Mouse (Mus musculus) layer of hippocampus, postnatal 25 days (tissue): ENCODE data around the gene Rprd1b. TPM values are rescaled to one million over a fixed set of nuclear protein-coding genes. Genes with fewer than 3 reads are reported as not detected.
A peak's percentile ranks its signal among the peaks of the same experiment; 100 is the strongest.

Experiments
- DNase-seq, 2 experiments: peaks; one replicate each; pipeline ENCODE4 v3.0.0; 2022; ENCODE audit warnings: mixed read lengths in 2 of 2, low spot score in 1 of 2; ENCODE audit errors: extremely low spot score in 1 of 2
- total RNA-seq, 2 experiments: library from RNA; stranded (reverse); gene quantifications; 2 replicates each; pipeline ENCODE4 v1.2.3; 2021

Rprd1b gene
- total RNA-seq = 10 to 100 TPM; 40.6 to 45.5 TPM

GRCm38 (mm10) chr2:158028354-158028863 lies at the start of gene Rprd1b, which contains the start of gene Tti1:
Rprd1b (plus strand) TSS chr2:158028497.
Tti1 (minus strand) TSS chr2:158028433.
- peak; percentile 89 to 94 for DNase-seq

- no peak for DNase-seq
Observed at GRCm38 (mm10) chr2:157979241-157979640, 49.1 kb upstream of the Rprd1b start.

GRCm38 (mm10) chr2:157982727-157983126 lies 45.6 kb upstream of the Rprd1b start:
- no peak for DNase-seq

- no peak for DNase-seq
Observed at GRCm38 (mm10) chr2:157983276-157983675, 45.0 kb upstream of the Rprd1b start.

GRCm38 (mm10) chr2:157985611-157986010 lies 42.7 kb upstream of the Rprd1b start:
- no peak for DNase-seq

- no peak for DNase-seq
Observed at GRCm38 (mm10) chr2:157986235-157986634, 42.1 kb upstream of the Rprd1b start.

GRCm38 (mm10) chr2:157988416-157989190 lies 39.7 kb upstream of the Rprd1b start:
- no peak for DNase-seq

GRCm38 (mm10) chr2:157989946-157990345 lies 38.4 kb upstream of the Rprd1b start:
- no peak for DNase-seq

GRCm38 (mm10) chr2:157991026-157991425 lies 37.3 kb upstream of the Rprd1b start:
- no peak for DNase-seq

- DNase-seq = no peak
Observed at GRCm38 (mm10) chr2:157992501-157992900, 35.8 kb upstream of the Rprd1b start.

- no peak for DNase-seq
Observed at GRCm38 (mm10) chr2:157998817-157999216, 29.5 kb upstream of the Rprd1b start.

- no peak for DNase-seq
Observed at GRCm38 (mm10) chr2:158004620-158005019, 23.7 kb upstream of the Rprd1b start.

- DNase-seq = no peak
Observed at GRCm38 (mm10) chr2:158005641-158006040, 22.7 kb upstream of the Rprd1b start.

GRCm38 (mm10) chr2:158009373-158009772 lies 18.9 kb upstream of the Rprd1b start:
- DNase-seq = no peak

- no peak for DNase-seq
Observed at GRCm38 (mm10) chr2:158012608-158013007, 15.7 kb upstream of the Rprd1b start.

GRCm38 (mm10) chr2:158017330-158017729 lies 11.0 kb upstream of the Rprd1b start:
- no peak for DNase-seq

- no peak for DNase-seq
Observed at GRCm38 (mm10) chr2:158027855-158028353, 393 bp upstream of the Rprd1b start.

GRCm38 (mm10) chr2:158030007-158030406 lies 1.7 kb downstream of the Rprd1b start:
- DNase-seq = no peak

- no peak for DNase-seq
Observed at GRCm38 (mm10) chr2:158035813-158036212, 7.5 kb downstream of the Rprd1b start.

- no peak for DNase-seq
Observed at GRCm38 (mm10) chr2:158036408-158036807, 8.1 kb downstream of the Rprd1b start.

- DNase-seq = no peak
Observed at GRCm38 (mm10) chr2:158036953-158037352, 8.7 kb downstream of the Rprd1b start.

GRCm38 (mm10) chr2:158037571-158037970 lies 9.3 kb downstream of the Rprd1b start:
- no peak for DNase-seq
